Mouse (Mus musculus): Measurements from ENCODE around the gene F2rl1. TPM values are rescaled to one million over a fixed set of nuclear protein-coding genes. Genes with fewer than 3 reads are reported as not detected.

Gene F2rl1
- polyA plus RNA-seq (2012; rRNA removed), result 0.13 and 0.29 TPM in 2 replicates

DNA sequence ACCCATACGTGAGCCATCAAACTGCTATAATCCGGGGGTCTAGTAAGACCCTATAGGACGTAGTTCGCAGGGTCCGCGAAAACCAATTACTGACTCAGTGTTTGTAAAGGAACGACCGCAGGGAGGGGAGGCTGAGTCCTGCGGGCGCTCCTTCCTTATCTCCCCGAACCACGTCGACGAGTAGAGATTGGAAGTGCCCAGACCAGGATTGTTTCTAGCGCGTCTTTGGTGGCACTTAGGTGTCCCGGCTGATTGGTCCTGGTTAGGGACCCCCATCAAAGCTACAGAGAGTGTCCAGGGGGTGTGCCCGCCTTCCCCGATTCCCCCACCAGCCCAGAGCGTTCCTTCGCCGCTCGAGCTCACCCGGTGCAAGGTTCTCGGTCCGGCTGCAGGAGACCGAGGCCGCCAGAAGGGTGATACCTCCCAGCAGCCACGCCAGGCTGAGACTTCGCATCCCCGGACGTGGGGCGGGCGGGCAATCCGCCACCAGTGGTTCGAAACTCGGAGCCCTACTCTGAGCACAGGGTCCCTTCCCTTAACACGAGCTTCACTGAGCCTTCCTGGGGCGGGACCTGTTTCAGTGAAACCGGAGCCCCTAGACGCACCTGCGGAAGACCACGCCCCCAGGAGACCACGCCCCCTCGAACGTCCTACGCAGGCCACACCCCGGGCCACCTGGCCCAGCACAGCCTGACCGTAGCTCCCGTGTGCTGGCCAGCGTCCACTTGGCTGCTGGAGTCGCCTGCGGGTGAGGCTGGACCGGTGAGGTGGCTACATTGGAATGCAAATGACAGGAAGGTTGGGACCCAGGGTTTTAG lies at the start of gene F2rl1:
Gene F2rl1 (minus strand): TSS at position 554 of the 818 bp plus-strand sequence.
- H3K4me3 ChIP-seq (replicated peaks; ENCODE audit: insufficient read depth, low read depth, low read length), result peak within 1 kb of the TSS; percentile 9
- H3K27ac ChIP-seq (ENCODE audit: insufficient read depth, low read length), result no peak within 1 kb of the TSS
- peak; percentile 21 to 34 for DNase-seq
- WGBS, result 2% methylated on average over 54 of the region's 54 CpGs
- TF ChIP-seq CTCF (IDR thresholded peaks at IDR 0.05; ENCODE audit: borderline replicate concordance, insufficient read depth, low read depth, low read length) (no peak), POLR2A (IDR thresholded peaks at IDR 0.05; ENCODE audit: borderline replicate concordance, insufficient read depth, low read length) (no peak)
- no peaks in the 10 kb centered on the region; the same call in 1 of the 2 replicates for H3K27me3 ChIP-seq (ENCODE audit: control insufficient read depth, insufficient read depth, low read length)
- no peaks in the 10 kb centered on the region for H3K4me1 ChIP-seq (ENCODE audit: control insufficient read depth, insufficient read depth, low read length)

DNA sequence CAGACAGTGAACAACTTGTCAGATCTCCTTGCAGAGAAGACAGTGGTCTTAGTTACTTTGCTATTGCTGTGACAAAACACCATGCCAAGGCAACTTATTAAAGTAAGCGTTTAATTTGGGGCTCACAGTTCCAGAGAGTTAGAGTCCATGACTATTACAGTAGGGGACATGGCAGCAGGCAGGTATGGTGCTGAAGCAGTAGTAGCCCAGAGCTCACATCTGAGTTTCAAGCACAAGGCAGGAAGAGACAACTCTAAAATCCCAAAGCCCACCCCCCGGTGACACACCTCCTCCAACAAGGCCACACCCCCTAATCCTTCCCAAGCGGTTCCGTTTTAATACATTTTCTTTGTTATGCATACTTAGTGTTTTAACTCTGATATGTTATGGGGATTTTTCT lies 45.9 kb upstream of the F2rl1 start:
- Histone ChIP-seq H3K4me1 (ENCODE audit: control insufficient read depth, insufficient read depth, low read length) (no peaks in the 10 kb centered on the region), H3K27me3 (ENCODE audit: control insufficient read depth, insufficient read depth, low read length) (no peaks in the 10 kb centered on the region), H3K27ac (ENCODE audit: insufficient read depth, low read length) (no peak overlapping the region), H3K4me3 (replicated peaks; ENCODE audit: insufficient read depth, low read depth, low read length) (no peak overlapping the region)
- no peak for DNase-seq
- 96% methylated on average over 4 of the region's 4 CpGs for WGBS
- TF ChIP-seq POLR2A (IDR thresholded peaks at IDR 0.05; ENCODE audit: borderline replicate concordance, insufficient read depth, low read length), result no peak

DNA sequence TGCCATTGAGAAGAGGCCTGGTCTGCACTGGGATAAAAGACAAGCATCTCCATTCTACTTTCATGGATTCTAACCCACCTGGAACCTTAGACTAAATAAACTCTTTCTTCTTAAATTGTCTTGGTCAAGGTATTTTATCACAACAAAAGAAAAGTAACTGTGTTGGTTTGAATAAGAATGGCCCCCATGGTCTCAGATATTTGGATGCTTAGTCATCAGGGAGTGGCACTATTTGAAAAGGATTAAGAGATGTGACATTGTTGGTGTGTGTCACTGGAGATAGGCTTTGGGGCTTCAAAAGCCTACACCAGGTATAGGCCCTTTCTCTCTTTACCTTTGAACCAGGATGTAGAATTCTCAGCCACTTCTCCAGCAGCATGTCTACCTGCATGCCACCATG lies 44.3 kb upstream of the F2rl1 start:
- TF ChIP-seq POLR2A (IDR thresholded peaks at IDR 0.05; ENCODE audit: borderline replicate concordance, insufficient read depth, low read length), result no peak
- no peak for TF ChIP-seq CTCF (IDR thresholded peaks at IDR 0.05; ENCODE audit: borderline replicate concordance, insufficient read depth, low read depth, low read length)
- DNase-seq, result no peak
- H3K4me3 ChIP-seq (replicated peaks; ENCODE audit: insufficient read depth, low read depth, low read length), result no peak overlapping the region
- no peaks in the 10 kb centered on the region for H3K27me3 ChIP-seq (ENCODE audit: control insufficient read depth, insufficient read depth, low read length)
- no peak overlapping the region for H3K27ac ChIP-seq (ENCODE audit: insufficient read depth, low read length)
- H3K4me1 ChIP-seq (ENCODE audit: control insufficient read depth, insufficient read depth, low read length), result no peaks in the 10 kb centered on the region

DNA sequence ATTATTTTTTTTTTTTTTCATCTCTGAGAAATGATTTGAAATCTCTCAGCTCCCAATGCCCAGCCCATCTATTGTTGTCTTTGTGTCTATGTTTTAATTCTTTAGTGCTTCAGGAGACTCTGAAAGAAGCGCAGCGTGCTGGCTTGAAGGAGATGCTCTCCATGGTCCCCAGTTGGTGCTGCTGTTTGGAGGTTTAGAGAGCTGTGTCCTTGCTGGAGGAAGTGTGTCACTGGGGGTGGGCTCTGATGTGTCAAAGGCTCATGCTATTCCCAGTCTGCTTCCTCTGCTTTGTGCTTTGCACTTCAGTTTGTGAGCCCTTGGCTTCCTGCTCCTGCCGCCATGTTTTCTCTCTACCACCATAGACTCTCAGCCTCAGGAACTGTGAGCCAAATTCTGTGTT lies 43.3 kb upstream of the F2rl1 start:
- 96% methylated on average over 3 of the region's 3 CpGs for WGBS
- Histone ChIP-seq H3K27me3 (ENCODE audit: control insufficient read depth, insufficient read depth, low read length) (no peaks in the 10 kb centered on the region), H3K4me3 (replicated peaks; ENCODE audit: insufficient read depth, low read depth, low read length) (no peak overlapping the region), H3K27ac (ENCODE audit: insufficient read depth, low read length) (no peak overlapping the region), H3K4me1 (ENCODE audit: control insufficient read depth, insufficient read depth, low read length) (no peaks in the 10 kb centered on the region)
- no peak for DNase-seq
- TF ChIP-seq POLR2A (IDR thresholded peaks at IDR 0.05; ENCODE audit: borderline replicate concordance, insufficient read depth, low read length) (no peak), CTCF (IDR thresholded peaks at IDR 0.05; ENCODE audit: borderline replicate concordance, insufficient read depth, low read depth, low read length) (no peak)

DNA sequence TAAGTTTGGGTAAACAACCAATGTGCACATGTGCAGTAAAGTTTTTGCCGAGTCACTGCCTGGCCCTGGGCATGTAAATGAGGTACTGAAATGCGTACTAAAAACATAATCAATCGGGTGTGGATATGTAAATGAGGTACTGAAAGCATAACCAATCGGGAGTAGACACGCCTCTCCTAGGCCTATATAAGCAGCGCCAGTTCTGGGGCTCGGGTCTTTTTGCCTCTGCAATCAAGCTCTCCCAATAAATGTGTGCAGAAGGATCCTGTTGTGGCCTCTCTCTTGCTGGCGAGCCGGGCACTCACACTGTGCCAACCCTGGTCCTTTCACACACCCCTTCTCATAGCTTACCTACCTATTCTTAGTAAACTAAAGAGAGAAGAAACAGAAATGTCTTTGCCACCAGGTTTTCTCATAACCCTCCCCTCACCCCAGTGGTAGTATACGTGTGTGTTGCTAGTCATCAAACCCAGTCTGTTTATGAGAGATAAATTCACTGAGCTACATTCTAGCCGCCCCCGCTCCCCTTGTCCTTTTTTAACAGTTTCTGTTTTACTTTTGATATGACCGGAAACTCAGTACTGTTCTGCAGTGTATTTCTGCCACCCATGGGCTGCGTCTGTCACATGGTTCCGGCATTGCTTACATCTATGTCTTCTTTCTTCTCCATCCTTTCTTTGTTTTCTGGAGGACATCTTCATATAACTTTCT lies 42.0 kb upstream of the F2rl1 start:
- DNase-seq, result no peak
- Histone ChIP-seq H3K27me3 (ENCODE audit: control insufficient read depth, insufficient read depth, low read length) (no peaks in the 10 kb centered on the region), H3K4me3 (replicated peaks; ENCODE audit: insufficient read depth, low read depth, low read length) (no peak overlapping the region), H3K4me1 (ENCODE audit: control insufficient read depth, insufficient read depth, low read length) (no peaks in the 10 kb centered on the region), H3K27ac (ENCODE audit: insufficient read depth, low read length) (no peak overlapping the region)
- TF ChIP-seq POLR2A (IDR thresholded peaks at IDR 0.05; ENCODE audit: borderline replicate concordance, insufficient read depth, low read length) (no peak), CTCF (IDR thresholded peaks at IDR 0.05; ENCODE audit: borderline replicate concordance, insufficient read depth, low read depth, low read length) (no peak)
- 87% methylated on average over 15 of the region's 15 CpGs for WGBS

DNA sequence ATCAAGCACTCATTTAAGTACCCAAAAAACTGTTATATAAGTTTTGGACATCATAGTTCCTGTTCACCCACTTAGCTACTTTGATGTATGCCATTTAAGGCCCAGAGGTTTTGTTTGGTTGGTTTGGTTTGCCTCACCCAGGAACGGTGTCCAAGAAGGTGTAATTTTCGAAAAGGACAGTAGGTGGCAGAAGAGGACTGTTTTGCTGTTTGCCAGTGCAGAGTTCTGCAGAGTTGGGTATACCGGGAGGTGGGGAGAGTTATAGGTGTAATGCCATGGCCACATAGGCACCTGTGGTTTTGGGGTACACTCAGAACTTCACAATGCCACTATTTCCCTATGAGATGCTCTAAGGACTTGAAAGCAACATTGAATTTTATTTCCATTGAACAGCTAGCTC lies 38.7 kb upstream of the F2rl1 start:
- TF ChIP-seq CTCF (IDR thresholded peaks at IDR 0.05; ENCODE audit: borderline replicate concordance, insufficient read depth, low read depth, low read length) (peak; percentile 83), POLR2A (IDR thresholded peaks at IDR 0.05; ENCODE audit: borderline replicate concordance, insufficient read depth, low read length) (no peak)
- peak; percentile 55 for DNase-seq
- H3K4me1 ChIP-seq (ENCODE audit: control insufficient read depth, insufficient read depth, low read length), result no peaks in the 10 kb centered on the region
- H3K4me3 ChIP-seq (replicated peaks; ENCODE audit: insufficient read depth, low read depth, low read length), result no peak overlapping the region
- 0% methylated on average over 3 of the region's 3 CpGs for WGBS
- H3K27ac ChIP-seq (ENCODE audit: insufficient read depth, low read length), result no peak overlapping the region
- H3K27me3 ChIP-seq (ENCODE audit: control insufficient read depth, insufficient read depth, low read length), result no peaks in the 10 kb centered on the region

DNA sequence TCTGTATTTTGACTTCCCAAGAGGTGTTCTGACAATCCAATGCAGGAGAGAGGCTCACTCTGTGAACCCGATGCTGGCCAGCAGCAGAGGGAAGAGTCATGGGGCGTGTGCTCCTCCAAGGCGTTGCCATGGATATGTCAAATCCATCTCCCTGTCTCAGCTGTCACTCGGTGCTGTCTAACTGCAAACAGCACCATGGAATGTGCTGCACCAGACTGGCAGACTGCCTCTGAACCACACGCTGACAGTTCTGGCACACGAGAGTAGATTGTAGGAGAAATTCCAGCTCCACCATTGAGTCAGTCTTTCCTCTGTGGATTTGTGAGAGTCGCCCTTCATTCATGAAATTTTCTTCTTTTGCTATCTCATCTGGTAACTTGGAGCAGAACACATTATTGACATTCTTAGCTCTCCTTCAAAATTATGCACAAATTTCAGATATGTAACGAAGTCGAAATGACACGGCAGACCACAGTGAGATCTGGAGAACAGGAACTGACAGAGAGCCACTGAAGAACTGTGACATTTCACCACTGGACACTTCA lies 38.1 kb upstream of the F2rl1 start:
- DNase-seq, result no peak
- Histone ChIP-seq H3K27me3 (ENCODE audit: control insufficient read depth, insufficient read depth, low read length) (no peaks in the 10 kb centered on the region), H3K27ac (ENCODE audit: insufficient read depth, low read length) (no peak overlapping the region), H3K4me3 (replicated peaks; ENCODE audit: insufficient read depth, low read depth, low read length) (no peak overlapping the region), H3K4me1 (ENCODE audit: control insufficient read depth, insufficient read depth, low read length) (no peaks in the 10 kb centered on the region)
- WGBS, result 26% methylated on average over 10 of the region's 10 CpGs
- no peak for TF ChIP-seq POLR2A (IDR thresholded peaks at IDR 0.05; ENCODE audit: borderline replicate concordance, insufficient read depth, low read length)
- TF ChIP-seq CTCF (IDR thresholded peaks at IDR 0.05; ENCODE audit: borderline replicate concordance, insufficient read depth, low read depth, low read length), result no peak
